Mouse (Mus musculus): Measurements from ENCODE around the gene Acp6. TPM values are rescaled to one million over a fixed set of nuclear protein-coding genes. Genes with fewer than 3 reads are reported as not detected.

Acp6 gene
- polyA plus RNA-seq, 1 experiment from 2014 or later: 42.1 TPM

GRCm38 (mm10) chr3:97157958-97158599 is 498 bp upstream of the Acp6 start:
- Histone ChIP-seq H3K9ac (ENCODE audit: low read depth, low read length) (peak overlapping the region; percentile 34; the same call in 1 of the 2 replicates), H3K4me1 (ENCODE audit: control insufficient read depth, insufficient read depth, low read length) (peaks cover 14% of the 10 kb centered on the region; the same call in 1 of the 2 replicates), H3K9me3 (ENCODE audit: control insufficient read depth, low read length) (no peaks in the 10 kb centered on the region), H3K27ac (ENCODE audit: low read depth, low read length) (peak overlapping the region; percentile 19; the same call in 1 of the 2 replicates), H3K27me3 (ENCODE audit: control insufficient read depth, insufficient read depth, low read length) (no peaks in the 10 kb centered on the region), H3K36me3 (ENCODE audit: control insufficient read depth, insufficient read depth, low read length) (no peaks in the 10 kb centered on the region), H3K4me2 (replicated peaks; ENCODE audit: low read depth, low read length) (peak overlapping the region; percentile 75), H3K4me3 (ENCODE audit: low read length) (peak overlapping the region; percentile 79)
- 2% methylated on average over 17 of the region's 17 CpGs for WGBS
- ATAC-seq (ENCODE audit: low FRiP score, low TSS enrichment): peak; percentile 68; the same call in 1 of the 2 replicates

GRCm38 (mm10) chr3:97159509-97159850 is 903 bp downstream of the Acp6 start:
- Histone ChIP-seq H3K4me1 (ENCODE audit: control insufficient read depth, insufficient read depth, low read length) (peaks cover 14% of the 10 kb centered on the region; the same call in 1 of the 2 replicates), H3K9me3 (ENCODE audit: control insufficient read depth, low read length) (no peaks in the 10 kb centered on the region), H3K36me3 (ENCODE audit: control insufficient read depth, insufficient read depth, low read length) (no peaks in the 10 kb centered on the region), H3K27me3 (ENCODE audit: control insufficient read depth, insufficient read depth, low read length) (no peaks in the 10 kb centered on the region), H3K27ac (ENCODE audit: low read depth, low read length) (peak overlapping the region; percentile 79), H3K4me2 (replicated peaks; ENCODE audit: low read depth, low read length) (peak overlapping the region; percentile 75), H3K9ac (ENCODE audit: low read depth, low read length) (peak overlapping the region; percentile 72), H3K4me3 (ENCODE audit: low read length) (peak overlapping the region; percentile 79)
- 9% methylated on average over 6 of the region's 6 CpGs for WGBS
- ATAC-seq (ENCODE audit: low FRiP score, low TSS enrichment): no peak

- Histone ChIP-seq H3K36me3 (ENCODE audit: control insufficient read depth, insufficient read depth, low read length) (no peaks in the 10 kb centered on the region), H3K9ac (ENCODE audit: low read depth, low read length) (peak overlapping the region; percentile 72; the same call in 1 of the 2 replicates), H3K4me3 (ENCODE audit: low read length) (peak overlapping the region; percentile 79; the same call in 1 of the 2 replicates), H3K27ac (ENCODE audit: low read depth, low read length) (no peak overlapping the region), H3K4me2 (replicated peaks; ENCODE audit: low read depth, low read length) (peak overlapping the region; percentile 75), H3K27me3 (ENCODE audit: control insufficient read depth, insufficient read depth, low read length) (no peaks in the 10 kb centered on the region), H3K4me1 (ENCODE audit: control insufficient read depth, insufficient read depth, low read length) (peaks cover 14% of the 10 kb centered on the region; the same call in 1 of the 2 replicates), H3K9me3 (ENCODE audit: control insufficient read depth, low read length) (no peaks in the 10 kb centered on the region)
- WGBS: 77% methylated on average over 2 of the region's 2 CpGs
- no peak for ATAC-seq (ENCODE audit: low FRiP score, low TSS enrichment)
These were observed 1.4 kb downstream of the Acp6 start for GRCm38 (mm10) chr3:97159986-97160385.

GRCm38 (mm10) chr3:97160908-97161307 is 2.3 kb downstream of the Acp6 start:
- no peak overlapping the region for H3K9ac ChIP-seq (ENCODE audit: low read depth, low read length)
- H3K36me3 ChIP-seq (ENCODE audit: control insufficient read depth, insufficient read depth, low read length): no peaks in the 10 kb centered on the region
- no peak for ATAC-seq (ENCODE audit: low FRiP score, low TSS enrichment)

GRCm38 (mm10) chr3:97161773-97162172 is 3.2 kb downstream of the Acp6 start:
- Histone ChIP-seq H3K27ac (ENCODE audit: low read depth, low read length) (no peak overlapping the region), H3K4me2 (replicated peaks; ENCODE audit: low read depth, low read length) (no peak overlapping the region), H3K9me3 (ENCODE audit: control insufficient read depth, low read length) (no peaks in the 10 kb centered on the region), H3K9ac (ENCODE audit: low read depth, low read length) (no peak overlapping the region), H3K4me3 (ENCODE audit: low read length) (no peak overlapping the region), H3K36me3 (ENCODE audit: control insufficient read depth, insufficient read depth, low read length) (no peaks in the 10 kb centered on the region), H3K4me1 (ENCODE audit: control insufficient read depth, insufficient read depth, low read length) (peaks cover 14% of the 10 kb centered on the region; the same call in 1 of the 2 replicates), H3K27me3 (ENCODE audit: control insufficient read depth, insufficient read depth, low read length) (no peaks in the 10 kb centered on the region)
- no peak for ATAC-seq (ENCODE audit: low FRiP score, low TSS enrichment)
- 60% methylated on average over 4 of the region's 4 CpGs for WGBS

More at GRCm38 (mm10) chr3:97160908-97161307, 2.3 kb downstream of the Acp6 start:
- no peak overlapping the region for H3K27ac ChIP-seq (ENCODE audit: low read depth, low read length)
- H3K4me2 ChIP-seq (replicated peaks; ENCODE audit: low read depth, low read length): peak overlapping the region; percentile 8; the same call in 1 of the 2 replicates
- 50% methylated on average over 10 of the region's 10 CpGs for WGBS
- peaks cover 14% of the 10 kb centered on the region; the same call in 1 of the 2 replicates for H3K4me1 ChIP-seq (ENCODE audit: control insufficient read depth, insufficient read depth, low read length)
- no peaks in the 10 kb centered on the region for H3K9me3 ChIP-seq (ENCODE audit: control insufficient read depth, low read length)
- H3K4me3 ChIP-seq (ENCODE audit: low read length): no peak overlapping the region
- no peaks in the 10 kb centered on the region for H3K27me3 ChIP-seq (ENCODE audit: control insufficient read depth, insufficient read depth, low read length)

GRCm38 (mm10) chr3:97164477-97164876 is 5.9 kb downstream of the Acp6 start:
- H3K4me3 ChIP-seq (ENCODE audit: low read length): no peak overlapping the region

GRCm38 (mm10) chr3:97167126-97167525 is 8.5 kb downstream of the Acp6 start:
- H3K27me3 ChIP-seq (ENCODE audit: control insufficient read depth, insufficient read depth, low read length): no peaks in the 10 kb centered on the region
- no peaks in the 10 kb centered on the region for H3K9me3 ChIP-seq (ENCODE audit: control insufficient read depth, low read length)
- no peak overlapping the region for H3K4me2 ChIP-seq (replicated peaks; ENCODE audit: low read depth, low read length)
- H3K4me3 ChIP-seq (ENCODE audit: low read length): no peak overlapping the region
- H3K4me1 ChIP-seq (ENCODE audit: control insufficient read depth, insufficient read depth, low read length): no peaks in the 10 kb centered on the region
- no peak for ATAC-seq (ENCODE audit: low FRiP score, low TSS enrichment)
- H3K9ac ChIP-seq (ENCODE audit: low read depth, low read length): no peak overlapping the region
- no peak overlapping the region for H3K27ac ChIP-seq (ENCODE audit: low read depth, low read length)
- H3K36me3 ChIP-seq (ENCODE audit: control insufficient read depth, insufficient read depth, low read length): no peaks in the 10 kb centered on the region
- 76% methylated on average over 4 of the region's 4 CpGs for WGBS

More at GRCm38 (mm10) chr3:97164477-97164876, 5.9 kb downstream of the Acp6 start:
- Histone ChIP-seq H3K27me3 (ENCODE audit: control insufficient read depth, insufficient read depth, low read length) (no peaks in the 10 kb centered on the region), H3K9ac (ENCODE audit: low read depth, low read length) (no peak overlapping the region), H3K9me3 (ENCODE audit: control insufficient read depth, low read length) (no peaks in the 10 kb centered on the region), H3K4me1 (ENCODE audit: control insufficient read depth, insufficient read depth, low read length) (peaks cover 11% of the 10 kb centered on the region; the same call in 1 of the 2 replicates), H3K4me2 (replicated peaks; ENCODE audit: low read depth, low read length) (no peak overlapping the region), H3K27ac (ENCODE audit: low read depth, low read length) (no peak overlapping the region), H3K36me3 (ENCODE audit: control insufficient read depth, insufficient read depth, low read length) (no peaks in the 10 kb centered on the region)
- 82% methylated on average over 4 of the region's 4 CpGs for WGBS
- no peak for ATAC-seq (ENCODE audit: low FRiP score, low TSS enrichment)

GRCm38 (mm10) chr3:97171531-97171930 is 13.0 kb downstream of the Acp6 start:
- WGBS: 85% methylated on average over 6 of the region's 6 CpGs
- ATAC-seq (ENCODE audit: low FRiP score, low TSS enrichment): no peak

GRCm38 (mm10) chr3:97172231-97172630 is 13.7 kb downstream of the Acp6 start:
- WGBS: 49% methylated on average over 9 of the region's 9 CpGs
- H3K27ac ChIP-seq (ENCODE audit: low read depth, low read length): peak overlapping the region; percentile 32; the same call in 1 of the 2 replicates

More at GRCm38 (mm10) chr3:97171531-97171930, 13.0 kb downstream of the Acp6 start:
- Histone ChIP-seq H3K36me3 (ENCODE audit: control insufficient read depth, insufficient read depth, low read length) (no peaks in the 10 kb centered on the region; the same call in 1 of the 2 replicates), H3K9me3 (ENCODE audit: control insufficient read depth, low read length) (no peaks in the 10 kb centered on the region), H3K27ac (ENCODE audit: low read depth, low read length) (peak overlapping the region; percentile 32; the same call in 1 of the 2 replicates), H3K27me3 (ENCODE audit: control insufficient read depth, insufficient read depth, low read length) (no peaks in the 10 kb centered on the region), H3K9ac (ENCODE audit: low read depth, low read length) (no peak overlapping the region), H3K4me3 (ENCODE audit: low read length) (no peak overlapping the region), H3K4me2 (replicated peaks; ENCODE audit: low read depth, low read length) (no peak overlapping the region), H3K4me1 (ENCODE audit: control insufficient read depth, insufficient read depth, low read length) (peaks cover 6% of the 10 kb centered on the region; the same call in 1 of the 2 replicates)

More at GRCm38 (mm10) chr3:97172231-97172630, 13.7 kb downstream of the Acp6 start:
- no peaks in the 10 kb centered on the region; the same call in 1 of the 2 replicates for H3K36me3 ChIP-seq (ENCODE audit: control insufficient read depth, insufficient read depth, low read length)
- no peak overlapping the region for H3K9ac ChIP-seq (ENCODE audit: low read depth, low read length)
- peaks cover 6% of the 10 kb centered on the region; the same call in 1 of the 2 replicates for H3K4me1 ChIP-seq (ENCODE audit: control insufficient read depth, insufficient read depth, low read length)
- no peak overlapping the region for H3K4me3 ChIP-seq (ENCODE audit: low read length)
- ATAC-seq (ENCODE audit: low FRiP score, low TSS enrichment): no peak; the same call in 1 of the 2 replicates
- no peak overlapping the region for H3K4me2 ChIP-seq (replicated peaks; ENCODE audit: low read depth, low read length)
- H3K27me3 ChIP-seq (ENCODE audit: control insufficient read depth, insufficient read depth, low read length): no peaks in the 10 kb centered on the region
- no peaks in the 10 kb centered on the region for H3K9me3 ChIP-seq (ENCODE audit: control insufficient read depth, low read length)

Data from kidney, embryonic 14.5 days (tissue).